Mouse (Mus musculus) left cerebral cortex, adult 8-10 months (tissue): ENCODE data around the gene Calm1. TPM values are rescaled to one million over a fixed set of nuclear protein-coding genes. Genes with fewer than 3 reads are reported as not detected.
"Not testable (repeated sequence)": the region's sequence is repeated elsewhere in the genome, so short reads cannot be mapped to it uniquely, and the experiment has no call there.

Source experiments
- DNase-seq, 2 experiments: peaks; one replicate each; pipeline ENCODE4 v3.0.0; 2022; ENCODE audit warnings: low spot score in 2 of 2
- total RNA-seq, 4 experiments: library from RNA; stranded (reverse); gene quantifications; 2 replicates each; pipeline ENCODE4 v1.2.4; 2022

Calm1 gene
- 1,000 to 10,000 TPM; 2,052 to 2,216 (median 2,103) TPM for total RNA-seq

DNA sequence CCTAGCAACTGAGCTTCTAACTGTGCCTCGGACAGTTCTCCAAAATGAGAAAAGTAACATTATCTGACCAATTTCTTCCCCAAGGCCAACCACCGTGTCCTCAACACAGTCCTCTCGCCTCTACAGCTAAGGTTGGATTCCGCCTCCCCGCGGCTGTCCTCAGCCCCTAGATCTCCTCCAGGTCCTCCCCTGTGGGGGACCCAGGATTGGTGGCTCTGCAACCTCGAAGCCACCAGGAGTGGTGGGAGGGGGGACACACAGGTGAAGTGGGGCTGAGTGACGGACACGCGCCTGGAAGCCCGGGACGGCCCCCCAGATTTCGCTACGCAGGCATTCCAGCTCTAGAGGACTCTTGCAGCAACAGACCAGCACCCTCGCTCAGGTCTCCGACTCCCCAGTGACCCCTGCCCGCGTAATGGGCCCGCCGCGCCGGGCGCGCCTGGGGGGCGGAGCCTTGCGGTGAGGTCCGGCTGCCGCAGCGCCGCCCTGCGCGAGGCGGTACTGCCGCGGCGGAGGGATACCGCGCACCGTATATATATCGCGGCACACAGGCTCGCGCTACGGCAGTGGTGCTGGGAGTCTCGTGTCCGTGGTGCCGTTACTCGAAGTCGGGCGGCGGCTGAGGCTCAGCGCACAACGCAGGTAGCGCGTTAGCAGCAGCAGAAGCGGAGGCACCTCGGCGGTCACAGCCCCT lies at the start of gene Calm1:
TSS of gene Calm1 (plus strand) at position 469 of the 694 bp plus-strand sequence.
- peak; percentile 83 to 92 for DNase-seq

DNA sequence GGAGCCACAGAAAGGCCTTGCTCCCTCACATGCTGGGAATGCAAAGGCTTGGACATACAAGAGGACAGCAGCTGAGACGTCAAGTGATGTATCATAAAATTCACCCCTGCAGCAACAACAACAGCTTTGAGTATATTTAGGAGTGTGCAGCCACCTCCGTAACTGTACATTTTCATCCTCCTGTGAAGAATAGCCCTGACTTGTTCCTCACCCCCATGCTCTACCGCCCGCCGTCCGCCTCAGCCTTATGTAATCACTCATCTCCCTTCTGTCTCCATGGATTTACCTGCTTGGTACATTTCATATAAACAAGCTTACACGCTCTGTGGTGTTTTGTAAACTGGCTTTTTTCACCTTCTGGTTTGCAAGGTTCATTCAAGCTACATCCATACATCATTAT lies 46.8 kb upstream of the Calm1 start:
- peak in 1 of 2 experiments; percentile 61 for DNase-seq

DNA sequence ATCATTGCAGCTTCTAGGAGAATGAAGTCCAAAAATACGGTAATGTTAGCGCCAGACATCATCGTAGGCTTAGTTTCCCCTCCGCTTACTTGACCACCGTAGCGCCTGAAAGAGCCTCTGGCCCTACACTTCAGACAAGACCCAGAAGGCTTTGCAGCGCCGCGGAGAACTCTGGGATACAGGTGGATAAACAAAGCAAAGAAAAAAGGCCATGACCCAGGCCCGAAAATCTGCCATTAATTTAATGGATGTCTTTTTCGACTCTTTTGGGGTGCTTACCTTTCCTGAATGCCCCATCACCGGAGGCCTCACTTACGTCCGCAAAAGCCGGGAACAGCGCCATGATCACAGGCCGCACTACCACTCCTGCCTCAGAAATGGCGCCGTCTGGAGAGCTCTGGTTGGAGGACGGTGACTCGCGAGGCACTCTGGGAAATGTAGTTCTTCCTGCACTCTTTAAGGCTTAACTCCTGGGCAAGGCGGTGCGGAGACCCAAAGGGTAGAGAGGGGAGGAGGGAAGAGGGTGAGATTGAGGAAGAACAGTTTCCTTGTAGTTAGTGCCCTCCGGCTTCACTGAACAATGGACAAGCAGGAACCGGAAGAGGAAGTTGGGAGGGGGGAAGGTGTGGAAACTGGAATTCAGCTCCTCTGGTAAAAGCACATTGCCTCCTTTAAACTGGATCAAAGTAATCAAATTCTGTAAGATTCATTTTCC lies 39.8 kb upstream of the Calm1 start, which contains the start of gene Nrde2:
TSS of gene Nrde2 (minus strand) at position 393 of the 715 bp plus-strand sequence.
- peak; percentile 87 to 89 for DNase-seq

DNA sequence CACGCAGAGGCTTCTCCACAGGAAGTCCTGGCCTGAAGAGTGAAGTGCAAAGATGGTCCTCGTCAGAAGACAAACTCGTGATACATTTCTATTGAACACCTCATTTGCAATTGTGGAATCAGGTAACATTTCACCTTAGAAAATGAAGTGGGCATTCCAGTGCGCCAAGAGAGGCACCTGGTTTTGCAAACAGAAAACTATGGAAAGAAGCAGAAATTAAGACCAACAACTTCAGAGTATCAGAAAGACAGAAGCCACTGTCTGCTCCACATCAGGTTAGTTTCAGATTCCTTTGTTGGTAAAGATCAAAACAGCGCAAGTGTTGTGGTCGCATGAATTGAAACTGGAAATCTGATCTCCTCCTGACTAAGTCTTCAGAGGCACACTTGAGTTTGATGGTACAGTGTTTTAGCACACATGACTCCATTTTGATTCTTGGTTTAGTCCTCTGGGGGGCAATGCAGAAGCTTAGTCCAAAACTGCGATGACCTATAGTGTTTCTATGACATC lies 34.2 kb upstream of the Calm1 start:
- no peak for DNase-seq

DNA sequence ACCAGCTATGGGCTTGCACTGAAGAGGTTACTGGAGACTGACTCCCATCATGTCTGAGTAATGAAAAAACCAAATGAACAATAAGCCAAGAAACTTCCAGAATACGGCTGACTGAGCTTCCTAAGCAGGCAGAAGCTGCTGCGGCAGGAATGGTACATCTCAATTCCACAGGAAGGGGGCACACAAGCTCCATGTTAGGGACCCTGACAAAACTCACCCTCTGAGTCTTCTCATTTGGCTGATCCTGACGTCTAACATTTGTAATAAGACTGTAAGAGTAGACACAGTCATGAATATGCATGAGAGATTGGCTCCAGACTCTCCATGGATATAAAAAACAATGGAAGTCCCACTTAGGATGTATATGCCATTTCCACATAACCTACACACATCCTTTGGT lies 33.1 kb upstream of the Calm1 start:
- DNase-seq: peak in 1 of 2 experiments; percentile 48

DNA sequence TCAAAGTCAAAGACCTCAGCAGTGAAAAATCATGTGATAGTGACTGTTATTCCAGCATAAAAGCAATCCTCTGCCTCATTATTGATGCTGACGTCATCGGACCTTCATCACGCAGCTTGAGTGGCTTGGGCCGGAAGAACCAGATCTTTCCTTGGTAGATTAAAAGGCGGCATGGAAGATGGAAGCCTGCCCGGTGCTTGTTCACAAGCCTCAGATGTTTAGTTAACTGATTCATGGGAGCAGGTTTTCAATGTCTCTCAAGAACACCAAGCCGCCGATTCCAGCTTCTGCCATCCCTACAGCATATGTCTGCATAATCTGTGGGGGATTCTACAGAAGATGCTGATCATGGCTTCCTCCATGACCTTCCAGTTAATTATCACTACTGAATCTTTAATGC lies 32.3 kb upstream of the Calm1 start:
- DNase-seq: no peak

DNA sequence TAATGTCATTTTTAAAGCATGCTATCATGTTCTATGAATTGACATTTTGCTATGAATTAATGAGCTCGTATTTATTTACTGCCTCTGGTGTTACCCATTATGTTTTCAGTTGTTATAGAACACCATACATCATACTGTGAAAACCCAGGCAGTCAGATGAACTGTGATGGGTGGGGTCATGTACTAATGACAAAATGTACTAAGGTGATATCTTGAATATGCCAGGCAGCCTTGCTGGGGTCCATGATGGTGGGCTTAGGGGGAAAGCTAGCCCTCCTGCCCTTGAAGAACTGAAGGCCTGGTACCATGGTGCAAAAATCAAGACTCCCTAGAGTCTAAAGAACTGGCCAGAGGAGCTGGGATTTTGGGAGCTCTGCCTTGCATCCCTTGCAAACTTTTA lies 31.7 kb upstream of the Calm1 start:
- no peak for DNase-seq

DNA sequence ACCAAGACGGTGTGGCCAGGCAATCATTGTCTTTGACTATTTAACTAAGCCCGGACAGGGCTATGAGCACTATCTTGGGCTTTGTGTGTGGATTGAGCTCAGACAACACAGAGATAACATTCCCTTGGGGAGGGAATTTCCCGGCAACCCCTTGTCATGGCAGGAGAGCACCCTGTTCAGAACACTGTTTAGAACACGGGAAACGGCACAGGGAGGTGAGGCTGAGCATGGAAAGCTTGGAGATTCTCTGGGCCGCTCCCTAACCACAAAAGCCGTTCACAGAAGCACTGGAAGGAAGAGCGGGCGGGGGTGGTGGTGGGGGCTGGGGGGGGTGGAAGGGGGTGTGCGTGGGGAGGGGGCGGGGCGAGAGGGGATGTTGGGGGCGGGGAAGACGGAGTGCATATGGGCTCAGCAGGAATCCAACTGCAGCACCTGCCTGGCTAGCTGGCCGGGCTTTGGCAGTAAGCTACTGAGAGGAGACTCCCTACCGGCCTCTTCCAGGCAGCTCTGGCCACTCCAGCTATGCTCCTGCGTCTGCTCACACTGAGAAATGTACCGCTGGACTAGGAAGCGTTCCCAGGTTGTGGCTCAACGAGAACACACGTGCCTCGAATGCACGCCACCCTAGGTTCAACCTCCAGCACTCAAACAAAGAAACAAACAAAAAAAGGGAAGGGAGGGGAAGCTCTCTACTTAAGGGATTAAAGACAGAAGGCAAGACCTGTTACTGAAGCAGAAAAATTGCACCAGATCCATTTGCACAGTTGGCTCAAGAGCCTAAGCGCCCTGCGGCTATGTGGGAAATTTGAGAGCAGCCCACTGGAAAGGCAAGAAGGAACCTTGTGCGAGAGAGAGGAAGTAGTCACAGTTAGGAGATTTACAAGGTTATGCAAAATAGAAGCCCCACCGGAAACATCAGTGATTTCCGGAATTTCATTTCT lies 31.0 kb upstream of the Calm1 start:
- no peak for DNase-seq

DNA sequence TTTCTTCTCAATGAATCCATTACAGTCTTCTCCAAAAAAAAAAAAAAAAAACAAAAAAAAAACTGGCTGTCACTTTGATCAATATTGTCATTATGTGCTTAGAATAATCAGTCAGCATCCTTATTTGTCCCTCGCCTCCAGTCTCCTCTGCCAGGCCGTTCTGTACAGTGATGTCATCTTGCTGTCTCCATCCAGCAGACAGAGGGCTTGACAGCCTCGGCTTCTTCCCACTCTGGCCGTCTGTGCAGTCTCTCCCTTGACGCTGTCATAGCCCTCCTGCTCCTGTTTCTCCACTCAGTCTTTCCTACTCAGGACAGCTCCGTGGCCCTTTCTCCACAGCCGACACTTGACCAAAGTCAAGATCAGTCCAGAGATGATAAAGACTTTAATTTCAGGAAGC lies 26.8 kb upstream of the Calm1 start:
- DNase-seq: no peak

DNA sequence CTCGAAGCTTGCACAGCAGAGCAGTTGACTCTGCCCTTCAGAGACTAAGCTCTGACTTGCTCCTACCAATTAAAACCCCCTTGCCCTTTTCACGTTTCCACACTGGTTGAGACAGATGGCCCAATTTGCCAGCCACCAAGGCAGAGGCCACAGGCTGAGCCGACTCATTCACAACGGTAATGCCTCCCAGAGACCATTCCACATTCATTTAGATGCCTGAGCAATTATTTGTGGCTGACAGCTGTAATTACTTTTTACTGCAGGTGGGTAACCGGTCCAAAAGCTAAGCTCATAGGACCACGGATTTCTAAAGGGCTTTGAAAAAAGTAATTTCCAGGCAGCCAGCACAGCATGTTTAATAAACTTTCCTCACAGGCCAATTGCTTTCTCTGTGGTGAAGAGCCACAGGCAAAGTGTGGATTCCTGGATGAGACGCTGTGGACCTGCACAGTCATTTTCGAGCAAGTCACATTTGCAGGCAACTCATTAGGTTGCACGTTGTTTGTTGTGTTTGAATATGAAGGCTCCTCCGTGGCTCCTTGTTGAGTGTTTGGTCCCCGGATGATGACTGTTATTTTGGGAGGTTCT lies 22.7 kb upstream of the Calm1 start:
- DNase-seq: no peak

DNA sequence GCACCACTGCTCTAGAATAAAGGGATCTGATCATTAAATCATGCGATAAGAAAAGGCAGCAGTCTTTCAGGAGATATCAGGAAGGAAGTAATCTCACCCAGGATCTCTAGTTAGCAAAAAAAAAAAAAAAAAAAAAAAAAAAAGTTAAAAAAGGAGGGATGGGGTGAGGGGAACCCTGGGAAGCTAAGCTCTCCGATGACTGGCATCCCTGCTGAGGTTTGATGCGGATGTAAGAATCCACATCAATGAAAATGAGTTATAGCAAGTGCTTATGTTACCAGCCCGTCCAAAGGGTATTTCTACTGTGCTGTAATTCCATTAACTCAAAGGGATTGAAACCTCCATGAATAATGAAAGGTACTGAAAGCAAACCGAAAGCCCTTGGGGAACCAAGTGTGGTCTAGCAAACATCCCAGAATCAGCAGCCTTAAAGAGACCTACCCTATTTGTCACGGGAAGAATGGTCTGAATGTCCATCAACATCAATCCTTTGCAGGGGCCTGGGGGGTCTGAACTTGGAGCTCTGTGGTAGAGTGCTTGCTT lies 20.3 kb upstream of the Calm1 start:
- no peak for DNase-seq

DNA sequence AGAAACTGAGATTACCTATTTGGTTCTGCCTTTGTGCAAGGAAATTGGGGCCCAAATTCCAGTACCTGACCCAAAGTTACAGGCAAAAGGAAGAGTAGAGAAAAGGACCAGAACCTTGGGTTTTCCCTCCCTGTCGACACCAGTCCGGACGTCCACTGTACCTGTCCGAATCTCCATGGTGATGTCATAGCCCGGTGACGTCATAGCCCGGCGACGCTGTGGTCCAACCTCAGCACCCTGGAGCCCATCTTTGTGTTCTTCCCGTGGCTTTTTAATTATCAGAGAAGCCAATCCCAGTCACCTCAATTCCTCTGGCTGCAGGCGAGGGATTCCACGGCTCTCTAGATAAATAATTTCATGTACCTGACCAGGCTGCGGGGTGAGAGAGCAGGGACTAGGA lies 18.4 kb upstream of the Calm1 start:
- DNase-seq: no peak

DNA sequence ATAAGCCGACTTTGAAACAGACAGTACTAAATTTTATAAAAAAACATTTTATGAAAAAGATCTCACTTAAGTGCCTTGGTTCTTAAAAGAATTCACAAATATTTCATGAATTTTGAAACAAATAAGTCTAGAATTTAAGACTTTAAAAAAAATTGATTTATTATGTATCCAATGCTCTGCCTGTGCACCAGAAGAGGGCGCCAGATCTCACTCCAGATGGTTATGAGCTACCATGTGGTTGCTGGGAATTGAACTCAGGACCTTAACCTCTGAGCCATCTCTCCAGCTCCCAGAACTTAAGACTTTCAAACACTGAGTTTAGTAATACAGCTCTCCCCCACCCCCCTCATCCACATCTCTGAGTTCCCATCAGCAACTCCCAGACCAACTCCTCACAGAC lies 16.6 kb upstream of the Calm1 start:
- DNase-seq: no peak

DNA sequence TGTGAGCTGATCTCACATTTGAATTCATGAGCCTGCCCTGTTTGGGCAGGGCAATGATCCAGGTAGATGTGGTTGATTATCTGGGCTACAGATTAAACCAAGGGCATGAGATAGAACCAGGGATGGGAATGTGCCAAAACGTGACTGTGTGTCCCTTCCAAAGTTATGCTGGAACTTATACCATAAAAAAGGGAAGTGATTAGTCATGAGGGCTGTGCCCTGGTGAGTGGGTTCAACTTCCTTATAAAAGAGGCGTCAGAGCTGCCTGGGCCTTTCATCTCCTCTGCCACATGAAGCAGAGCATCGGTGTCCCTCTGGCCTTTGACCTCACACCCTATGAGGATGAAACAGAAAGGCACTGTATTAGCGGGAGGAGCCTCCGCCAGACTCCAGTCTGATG lies 15.3 kb upstream of the Calm1 start:
- DNase-seq: no peak

DNA sequence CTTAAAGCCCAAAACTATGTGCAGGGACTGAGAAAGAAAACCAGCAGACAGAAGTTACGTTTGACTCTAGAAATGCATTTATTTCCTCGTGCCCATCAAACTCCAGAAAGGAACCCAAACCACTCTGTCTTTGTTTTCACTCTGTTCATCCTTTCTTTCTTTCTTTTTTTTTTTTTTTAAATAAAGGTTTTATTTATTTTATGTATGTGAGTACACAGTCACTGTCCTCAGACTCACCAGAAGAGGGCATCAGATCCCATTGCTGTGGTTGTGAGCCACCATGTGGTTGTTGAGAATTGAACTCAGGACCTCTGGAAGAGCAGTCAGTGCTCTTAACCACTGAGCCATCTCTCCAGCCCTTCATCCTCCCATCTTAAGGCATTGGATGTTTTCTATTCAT lies 14.3 kb upstream of the Calm1 start:
- not testable (repeated sequence) for DNase-seq

DNA sequence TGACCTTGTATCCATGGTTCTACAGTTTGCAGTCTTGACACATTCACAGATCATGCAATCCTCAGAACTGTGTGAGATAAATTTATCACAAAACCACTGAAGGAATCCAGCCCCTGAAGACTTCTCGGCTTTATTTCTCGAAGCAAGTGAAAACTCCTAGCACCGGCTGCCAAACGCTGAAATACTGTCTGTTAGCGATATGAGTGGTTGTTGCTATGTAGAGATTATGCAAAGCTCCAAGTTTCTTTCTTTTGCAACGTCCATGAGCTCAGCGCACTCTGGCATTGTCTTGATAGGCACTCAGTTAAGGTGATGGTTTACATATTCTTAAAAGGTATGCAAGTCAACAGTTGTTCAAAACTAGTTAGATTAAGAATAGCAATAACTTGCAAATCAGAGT lies 13.3 kb upstream of the Calm1 start:
- no peak for DNase-seq

DNA sequence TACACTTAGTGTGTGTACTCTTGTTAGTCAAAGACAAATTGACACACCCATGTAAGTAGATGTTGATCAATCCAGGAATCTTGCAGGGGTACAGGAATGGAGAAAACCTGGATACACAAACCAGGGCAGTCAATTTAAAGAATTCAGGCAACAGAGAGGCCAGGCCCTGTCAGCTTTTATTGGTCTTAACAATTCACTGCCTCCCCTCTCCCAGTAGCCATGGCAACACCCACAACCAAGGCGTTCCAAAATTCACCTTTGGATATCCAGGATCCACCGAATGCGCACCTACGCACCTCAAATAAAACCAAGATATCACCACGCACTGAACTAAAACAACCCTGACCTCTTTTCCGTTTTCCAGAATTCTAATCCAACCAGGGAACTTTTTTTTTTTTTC lies 12.9 kb upstream of the Calm1 start:
- peak in 1 of 2 experiments; percentile 47 for DNase-seq

DNA sequence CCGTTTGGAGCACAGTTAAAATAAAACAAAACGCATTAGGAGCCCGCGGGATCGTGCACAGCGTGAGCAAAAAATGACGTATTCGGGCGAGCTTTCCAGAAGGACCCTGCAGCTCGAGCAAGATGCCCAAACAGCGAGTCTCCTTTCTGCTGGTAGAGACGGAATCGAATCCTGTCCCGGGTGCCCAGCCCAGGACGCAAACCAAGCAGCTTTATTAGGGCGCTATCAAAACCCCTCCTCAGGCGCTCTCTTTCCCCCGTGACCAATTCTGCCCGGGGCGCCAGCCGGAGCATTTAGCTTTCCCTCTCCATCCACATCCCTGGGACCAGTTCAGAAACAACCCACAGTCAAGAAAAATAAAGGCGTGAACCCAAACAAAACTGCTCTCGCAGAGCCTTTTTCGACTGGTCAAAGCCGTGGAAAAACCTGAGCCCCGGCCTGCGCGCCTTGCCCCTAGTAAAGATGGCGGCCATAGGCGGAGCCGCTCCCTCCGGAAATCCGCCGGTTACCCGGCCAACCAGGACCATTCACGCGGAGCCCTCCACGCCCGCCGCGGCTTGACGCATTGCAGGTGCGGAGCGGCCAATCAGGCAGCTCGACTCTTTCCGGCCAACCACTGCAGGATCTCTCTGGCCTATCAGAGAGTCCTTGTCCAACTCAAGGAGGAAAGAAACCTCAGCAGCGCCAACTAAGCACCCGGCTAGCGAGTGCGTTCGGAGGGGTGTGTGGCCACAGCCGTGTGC lies 12.1 kb upstream of the Calm1 start:
- DNase-seq: peak; percentile 99

DNA sequence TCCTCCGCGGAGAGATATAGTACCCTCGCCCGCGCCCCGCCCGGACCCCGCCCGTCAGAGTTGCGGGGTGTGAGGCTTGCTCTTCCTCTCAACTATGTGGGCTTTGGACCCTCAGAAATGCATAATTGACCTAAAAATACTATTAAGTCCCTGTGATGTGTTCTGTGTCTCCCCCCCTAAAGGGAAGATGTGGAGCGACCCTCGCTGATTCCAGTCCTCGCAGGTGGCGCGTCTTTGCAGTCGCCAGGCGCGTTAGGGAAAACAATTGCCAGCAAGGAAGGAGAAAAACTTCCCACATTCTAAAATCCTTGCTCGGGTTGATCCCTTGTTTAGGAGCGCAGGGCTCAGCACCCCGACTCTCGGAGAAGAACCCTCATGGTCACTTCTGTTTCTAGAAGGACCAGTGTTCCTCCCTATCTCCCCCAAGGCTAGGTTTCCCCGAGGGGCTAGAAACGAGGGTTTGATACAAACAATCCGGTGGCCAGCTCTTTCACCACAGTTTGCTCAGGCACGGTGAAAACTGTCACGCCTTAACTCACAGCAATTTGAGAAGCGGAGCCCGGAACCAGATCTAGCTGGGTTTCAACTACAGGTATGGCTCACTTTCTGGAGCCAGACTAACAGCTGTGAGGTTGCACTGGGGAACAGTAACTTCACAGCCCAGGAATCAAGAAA lies 11.3 kb upstream of the Calm1 start:
- DNase-seq: no peak

DNA sequence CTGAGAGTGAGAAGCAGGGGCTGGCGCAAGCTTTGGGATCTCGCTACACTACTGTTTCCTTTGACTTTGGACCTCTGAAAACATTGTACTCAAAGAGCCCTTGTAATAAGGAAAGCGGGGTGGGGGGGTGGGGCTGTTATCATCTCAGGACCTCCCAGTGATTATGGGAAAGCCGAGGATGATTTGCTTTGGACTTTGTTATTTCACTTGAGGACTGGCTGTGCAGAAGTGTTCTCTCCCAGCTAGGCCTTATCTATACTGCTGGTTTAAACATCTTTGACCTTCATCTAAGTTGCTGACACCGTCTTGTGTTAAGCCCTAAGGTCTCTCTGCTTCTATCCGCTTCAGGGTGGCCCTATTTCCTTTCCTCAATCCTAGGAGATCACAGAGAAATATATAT lies 8.4 kb upstream of the Calm1 start:
- no peak for DNase-seq
